Mouse (Mus musculus) G1E (cell line): ENCODE measurements around the gene Olfr613. TPM values are rescaled to one million over a fixed set of nuclear protein-coding genes. Genes with fewer than 3 reads are reported as not detected.
"Not testable (repeated sequence)": the region's sequence is repeated elsewhere in the genome, so short reads cannot be mapped to it uniquely, and the experiment has no call there.

Experiments used
- ATAC-seq: 2 replicates; pipeline ENCODE4 v1.8.0; 2016; ENCODE audit warnings: mild to moderate bottlenecking; ENCODE audit not compliant: insufficient number of reproducible peaks, poor library complexity, low FRiP score, severe bottlenecking; ENCODE audit errors: extremely low read depth
- DNase-seq: peaks from one replicate; pipeline ENCODE4 v3.0.0; 2012; ENCODE audit warnings: low spot score
- H3K27me3 ChIP-seq: 2 replicates; pipeline ENCODE4 v1.6.1; 2012; ENCODE audit warnings: mild to moderate bottlenecking, low read length, inconsistent platforms; ENCODE audit not compliant: insufficient read depth
- H3K36me3 ChIP-seq: replicated peaks from 2 replicates; pipeline ENCODE3; 2012; ENCODE audit warnings: mild to moderate bottlenecking, inconsistent platforms
- H3K4me1 ChIP-seq: 2 replicates; pipeline ENCODE4 v1.6.1; 2012; ENCODE audit warnings: low read depth, low read length, inconsistent platforms, mixed read lengths; ENCODE audit not compliant: insufficient read depth
- H3K4me3 ChIP-seq: 2 replicates; pipeline ENCODE4 v1.5.1; 2012; ENCODE audit warnings: low read depth, mild to moderate bottlenecking, inconsistent platforms, low read length, moderate library complexity, mixed read lengths
- H3K9me3 ChIP-seq: replicated peaks from 2 replicates; pipeline ENCODE4 v1.6.1; 2012; ENCODE audit warnings: inconsistent platforms
- CTCF ChIP-seq: IDR thresholded peaks from 2 replicates; pipeline ENCODE4 v1.5.1; 2012; ENCODE audit warnings: low read depth, low read length, inconsistent platforms, mixed read lengths
- GATA1 ChIP-seq: IDR thresholded peaks from 2 replicates; pipeline ENCODE4 v1.6.1; 2012; ENCODE audit warnings: borderline replicate concordance, low read length, inconsistent platforms, mixed read lengths
- GATA2 ChIP-seq: IDR thresholded peaks from 2 replicates; pipeline ENCODE4 v1.6.1; 2012; ENCODE audit warnings: low read depth, low read length, inconsistent platforms, borderline replicate concordance
- POLR2AphosphoS5 ChIP-seq: IDR thresholded peaks from 2 replicates; pipeline ENCODE4 v1.6.1; 2012; ENCODE audit warnings: low read depth, low read length, inconsistent platforms; ENCODE audit not compliant: insufficient replicate concordance
- TAL1 ChIP-seq: conservative IDR thresholded peaks from 2 replicates; pipeline ENCODE4 v1.6.1; 2012; ENCODE audit warnings: low read depth, low read length, inconsistent platforms, mixed read lengths
- polyA plus RNA-seq: library from polyadenylated mRNA; stranded (reverse); fragments of >175 nt; gene quantifications from 2 replicates; pipeline ENCODE4 v1.2.3, GENCODE M21; 2012
- total RNA-seq, 2 experiments: library from RNA; stranded (forward) in 1 of 2; stranded (reverse) in 1 of 2; fragments of 200-1000 nt in 1 of 2; fragments of >200 nt in 1 of 2; fragmentation: Nextera tagmentation in 1 of 2; gene quantifications; 2 replicates each; pipeline ENCODE4 v1.2.3; 2014 to 2017

The Olfr613 gene
- total RNA-seq (2014; fragmentation: Nextera tagmentation) (not detected in 2 replicates), total RNA-seq (2017) (0.05 TPM in 1 of 2 replicates, not detected in the other), polyA plus RNA-seq (not detected in 2 replicates)

DNA sequence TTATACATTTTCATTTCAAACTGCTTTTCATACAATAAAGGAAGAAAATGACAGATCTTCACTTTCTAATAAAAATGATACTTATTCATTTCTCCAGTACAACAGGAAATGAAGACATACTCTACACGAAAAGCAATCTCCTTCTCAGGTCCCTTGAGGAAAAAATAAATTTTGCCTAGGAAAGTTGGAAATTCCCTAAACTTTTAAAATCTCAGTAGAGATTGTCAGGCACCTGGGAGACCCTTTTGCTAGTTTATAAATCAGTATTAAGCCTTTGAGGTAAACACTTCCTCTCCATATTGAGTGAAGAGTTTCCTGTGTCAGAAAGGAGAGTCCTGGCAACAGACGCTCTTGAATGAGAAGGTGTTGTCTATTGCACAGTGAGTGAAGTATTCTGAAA is at the start of gene Olfr613:
Gene Olfr613 (plus strand): TSS at position 301 of the 400 bp plus-strand sequence.
- Histone ChIP-seq H3K9me3 (no peaks in the 10 kb centered on the region), H3K36me3 (no peaks in the 10 kb centered on the region), H3K4me3 (no peak within 1 kb of the TSS), H3K4me1 (no peaks in the 10 kb centered on the region), H3K27me3 (no peaks in the 10 kb centered on the region)
- DNase-seq, result no peak
- no peak for ATAC-seq
- TF ChIP-seq GATA2, result no peak
- TF ChIP-seq TAL1, result no peak
- TF ChIP-seq GATA1, result no peak

DNA sequence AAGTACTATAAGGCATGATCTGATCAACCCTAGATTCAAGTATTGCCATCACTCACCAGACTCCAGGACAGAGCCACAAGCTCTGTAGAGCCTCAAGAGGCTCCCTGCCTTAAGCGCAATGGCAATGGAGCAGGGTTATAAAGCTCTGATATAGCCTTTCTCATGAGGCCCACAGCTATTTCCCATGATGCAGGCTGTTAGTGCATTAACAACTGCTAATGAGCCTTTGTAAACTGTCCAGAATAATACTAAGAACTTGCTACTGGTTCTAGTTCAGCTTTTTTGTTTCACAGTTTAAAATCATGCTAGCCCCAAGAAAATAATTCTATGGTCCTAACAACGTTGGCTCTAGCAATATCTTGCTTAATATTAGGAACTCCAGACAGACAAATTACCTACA is 35.9 kb upstream of the Olfr613 start, which contains the start of gene Olfr610:
Gene Olfr610 (minus strand): TSS at position 101 of the 400 bp plus-strand sequence.
- H3K27me3 ChIP-seq, result no peaks in the 10 kb centered on the region

DNA sequence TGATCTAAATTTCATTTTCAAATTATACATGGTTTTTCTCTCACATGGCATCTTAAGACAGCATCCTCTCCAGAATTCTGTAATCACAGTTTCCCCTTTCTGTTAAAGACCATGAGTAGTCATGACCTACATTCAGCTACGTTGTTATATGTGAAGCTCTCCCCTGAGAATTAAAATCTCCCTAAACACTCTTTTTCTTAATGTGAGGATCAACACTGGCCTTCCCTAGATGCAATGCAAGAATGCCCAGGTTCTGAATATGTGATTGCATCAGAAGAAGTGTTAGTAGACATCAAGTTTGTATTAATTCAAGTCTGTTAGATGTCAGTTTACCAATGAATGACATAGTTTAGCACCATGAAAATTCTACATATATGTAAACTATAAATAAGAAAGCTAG is 27.1 kb upstream of the Olfr613 start, which contains the start of gene Olfr611:
Gene Olfr611 (minus strand): TSS at position 101 of the 400 bp plus-strand sequence.
- DNase-seq, ATAC-seq, H3K4me3 ChIP-seq: not testable (repeated sequence)

More for the DNA sequence above, 35.9 kb upstream of the Olfr613 start, which contains the start of gene Olfr610:
- Histone ChIP-seq H3K9me3 (no peaks in the 10 kb centered on the region), H3K36me3 (no peaks in the 10 kb centered on the region), H3K4me1 (no peaks in the 10 kb centered on the region), H3K4me3 (no peak within 1 kb of the TSS)
- DNase-seq (no peak), ATAC-seq (no peak)
- TF ChIP-seq CTCF, result no peak
- no peak for TF ChIP-seq TAL1
- TF ChIP-seq GATA2, result no peak
- no peak for TF ChIP-seq GATA1
- TF ChIP-seq POLR2AphosphoS5, result no peak

DNA sequence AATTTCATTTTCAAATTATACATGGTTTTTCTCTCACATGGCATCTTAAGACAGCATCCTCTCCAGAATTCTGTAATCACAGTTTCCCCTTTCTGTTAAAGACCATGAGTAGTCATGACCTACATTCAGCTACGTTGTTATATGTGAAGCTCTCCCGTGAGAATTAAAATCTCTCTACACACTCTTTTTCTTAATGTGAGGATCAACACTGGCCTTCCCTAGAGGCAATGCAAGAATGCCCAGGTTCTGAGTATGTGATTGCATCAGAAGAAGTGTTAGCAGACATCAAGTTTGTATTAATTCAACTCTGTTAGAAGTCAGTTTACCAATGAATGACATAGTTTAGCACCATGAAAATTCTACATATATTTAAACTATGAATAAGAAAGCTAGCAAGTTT is 5.3 kb upstream of the Olfr613 start, which contains the start of gene Olfr612:
Gene Olfr612 (minus strand): TSS at position 101 of the 400 bp plus-strand sequence.
- H3K27me3 ChIP-seq, ATAC-seq, H3K9me3 ChIP-seq, DNase-seq, H3K36me3 ChIP-seq, H3K4me1 ChIP-seq, H3K4me3 ChIP-seq: not testable (repeated sequence)

More for the DNA sequence above, 27.1 kb upstream of the Olfr613 start, which contains the start of gene Olfr611:
- not testable (repeated sequence) for H3K4me1 ChIP-seq, H3K36me3 ChIP-seq, H3K27me3 ChIP-seq, H3K9me3 ChIP-seq

DNA sequence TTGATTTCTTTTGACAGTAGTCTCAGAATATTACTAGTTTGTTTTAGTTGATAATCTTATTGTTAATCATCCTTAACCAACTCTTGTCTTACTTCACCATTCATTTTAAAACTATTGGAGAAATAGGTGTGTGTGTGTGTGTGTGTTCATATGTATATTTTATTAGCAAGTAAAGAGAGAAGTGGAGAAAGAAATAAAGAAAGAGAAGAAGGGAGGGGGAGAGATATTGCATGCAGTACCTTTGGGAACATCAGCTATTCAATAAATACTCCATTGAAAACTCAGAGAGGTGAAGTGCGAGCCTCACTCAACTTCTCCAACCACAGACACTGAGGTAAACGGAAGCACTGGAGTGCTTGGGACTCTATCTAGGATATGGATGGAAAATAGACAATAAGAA is 7.9 kb downstream of the Olfr613 start, which contains the start of gene Olfr615:
Gene Olfr615 (plus strand): TSS at position 301 of the 400 bp plus-strand sequence.
- DNase-seq (no peak), ATAC-seq (no peak)
- TF ChIP-seq CTCF (no peak), GATA1 (no peak), GATA2 (no peak), POLR2AphosphoS5 (no peak), TAL1 (no peak)
- Histone ChIP-seq H3K4me3 (no peak within 1 kb of the TSS), H3K27me3 (no peaks in the 10 kb centered on the region), H3K36me3 (no peaks in the 10 kb centered on the region), H3K4me1 (no peaks in the 10 kb centered on the region), H3K9me3 (no peaks in the 10 kb centered on the region)

DNA sequence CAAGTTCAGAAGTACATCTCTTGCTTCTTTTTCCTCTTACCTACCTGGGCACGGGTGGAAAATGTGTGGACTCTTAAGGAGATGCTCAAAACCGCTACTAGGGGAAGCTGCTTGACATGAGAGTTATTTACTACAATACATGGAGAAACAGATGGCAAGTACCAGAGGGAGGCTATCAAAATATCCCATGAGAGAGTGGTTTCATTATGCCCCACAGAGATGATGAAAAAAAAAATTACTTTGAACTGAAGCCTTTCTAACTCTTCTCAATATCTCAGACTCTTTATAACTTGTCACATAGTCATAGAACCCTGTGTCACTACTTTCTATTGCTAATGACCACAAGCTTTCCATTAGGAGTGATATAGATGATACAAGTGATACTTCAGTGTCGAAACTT is 21.2 kb downstream of the Olfr613 start, which contains the start of gene Olfr616:
Gene Olfr616 (minus strand): TSS at position 101 of the 400 bp plus-strand sequence.
- Histone ChIP-seq H3K36me3 (no peaks in the 10 kb centered on the region), H3K9me3 (no peaks in the 10 kb centered on the region), H3K27me3 (no peaks in the 10 kb centered on the region), H3K4me3 (no peak within 1 kb of the TSS), H3K4me1 (no peaks in the 10 kb centered on the region)
- ATAC-seq (no peak), DNase-seq (no peak)
- TF ChIP-seq GATA2, result no peak
- TF ChIP-seq TAL1, result no peak
- TF ChIP-seq POLR2AphosphoS5, result no peak
- TF ChIP-seq GATA1, result no peak
- TF ChIP-seq CTCF, result no peak

DNA sequence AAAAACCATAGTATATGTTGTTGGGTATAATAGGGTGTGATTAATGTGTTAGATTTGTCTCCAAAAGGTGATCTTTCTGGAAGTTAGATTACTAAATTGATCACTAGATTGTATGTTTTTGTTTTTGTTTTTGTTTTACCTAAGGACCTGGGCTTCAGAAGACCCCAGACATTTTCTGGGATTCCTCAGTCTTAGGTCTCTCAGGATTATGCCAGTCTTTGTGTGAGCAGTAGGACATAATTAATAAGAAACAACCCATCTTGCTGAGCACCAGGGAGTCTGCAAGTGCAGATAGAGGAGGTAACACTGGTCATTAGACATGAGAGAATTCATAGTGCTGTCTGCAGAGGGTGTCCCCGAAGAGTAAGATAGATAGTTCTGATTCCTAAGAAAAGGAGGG is 24.9 kb downstream of the Olfr613 start, which contains the start of gene Olfr617:
Gene Olfr617 (plus strand): TSS at position 301 of the 400 bp plus-strand sequence.
- TF ChIP-seq GATA1, result no peak
- TF ChIP-seq GATA2, result no peak
- TF ChIP-seq CTCF, result no peak
- TF ChIP-seq TAL1, result no peak
- no peak for TF ChIP-seq POLR2AphosphoS5
- H3K4me3 ChIP-seq, result no peak within 1 kb of the TSS
- DNase-seq, result no peak

More for the DNA sequence above, 24.9 kb downstream of the Olfr613 start, which contains the start of gene Olfr617:
- ATAC-seq, result no peak
- H3K4me1 ChIP-seq, result no peaks in the 10 kb centered on the region
- H3K27me3 ChIP-seq, result no peaks in the 10 kb centered on the region
- no peaks in the 10 kb centered on the region for H3K9me3 ChIP-seq
- H3K36me3 ChIP-seq, result no peaks in the 10 kb centered on the region
